Mouse (Mus musculus): ENCODE measurements around the gene Wwox.

DNA sequence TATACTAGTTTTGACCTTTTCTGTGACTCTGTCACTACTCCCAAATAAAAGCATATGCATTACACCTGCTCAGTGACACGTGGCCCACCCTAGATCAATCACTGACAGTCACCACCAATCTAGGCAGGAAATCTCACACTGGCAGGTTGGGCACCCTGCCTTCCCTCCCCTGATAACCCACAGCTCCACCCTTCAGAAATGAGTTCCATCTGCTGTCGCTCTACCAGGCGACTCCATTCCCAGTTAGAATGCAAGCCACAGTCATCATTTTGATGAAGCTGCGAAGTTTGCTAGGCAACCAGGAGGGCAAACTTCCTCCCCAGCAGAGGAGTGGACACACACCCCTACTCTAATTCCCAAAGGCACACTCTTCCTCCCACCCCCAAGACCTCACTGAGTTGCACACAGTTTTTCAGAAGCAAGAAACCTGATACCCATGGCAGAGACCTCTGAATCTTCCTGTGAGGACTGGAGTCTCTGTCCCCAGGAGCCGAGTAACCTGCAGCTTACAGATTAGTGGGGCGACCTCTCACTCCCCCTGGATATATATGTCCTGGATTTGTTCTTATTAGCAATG lies 238.2 kb downstream of the Wwox start:
- no peak for TF ChIP-seq CTCF (IDR thresholded peaks at IDR 0.05; ENCODE audit: control insufficient read depth, insufficient read depth, low read length)
- TF ChIP-seq POLR2A (IDR thresholded peaks at IDR 0.05; ENCODE audit: borderline replicate concordance, control insufficient read depth, low read depth, low read length) = no peak
